Comparison of ENCODE assay signal across 14 mouse cellular contexts in genomic region chr6:72134850-72135515, GRCm38 (mm10). TPM values are rescaled to one million over a fixed set of nuclear protein-coding genes. Genes with fewer than 3 reads are reported as not detected.
DNase-seq lines count a peak whose midpoint lies in the region; ATAC-seq lines count a peak whose summit lies in the region.
"Had no signal": no experiment of that assay in that cellular context is flagged by ENCODE, and none has a peak within 500 bp of the region (broad histone marks: within the 10 kb centered on the region; RNA-seq: fewer than 3 reads in every experiment).

No protein-coding gene starts in this region.

- H3K4me1 ChIP-seq in neural tube, embryonic 14.5 days (ENCODE audit: control insufficient read depth, insufficient read depth, low read length), result no peaks in the 10 kb centered on the region
- peaks cover 8% of the 10 kb centered on the region for H3K4me1 ChIP-seq in neural tube, embryonic 15.5 days
- H3K4me1 ChIP-seq in forebrain, embryonic 15.5 days, result no peaks in the 10 kb centered on the region
- H3K4me1 ChIP-seq: intestine, embryonic 15.5 days had no signal

- H3K27me3 ChIP-seq in neural tube, embryonic 14.5 days (ENCODE audit: control insufficient read depth, insufficient read depth, low read length), result no peaks in the 10 kb centered on the region
- H3K27me3 ChIP-seq in neural tube, embryonic 15.5 days (replicated peaks), result no peaks in the 10 kb centered on the region
- H3K27me3 ChIP-seq in forebrain, embryonic 15.5 days, result no peaks in the 10 kb centered on the region
- H3K27me3 ChIP-seq: embryonic facial prominence, embryonic 12.5 days; intestine, embryonic 15.5 days had no signal

- H3K9me3 ChIP-seq in neural tube, embryonic 14.5 days (ENCODE audit: control insufficient read depth, low read length), result no peaks in the 10 kb centered on the region
- H3K9me3 ChIP-seq in neural tube, embryonic 15.5 days (replicated peaks), result no peaks in the 10 kb centered on the region
- H3K9me3 ChIP-seq in forebrain, embryonic 15.5 days, result no peaks in the 10 kb centered on the region
- H3K9me3 ChIP-seq: embryonic facial prominence, embryonic 12.5 days; intestine, embryonic 15.5 days had no signal

- H3K4me2 ChIP-seq in neural tube, embryonic 14.5 days (ENCODE audit: low read depth, low read length), result no peak overlapping the region
- H3K4me2 ChIP-seq in neural tube, embryonic 15.5 days, result no peak overlapping the region
- no peak overlapping the region for H3K4me2 ChIP-seq in forebrain, embryonic 15.5 days (replicated peaks)
- H3K4me2 ChIP-seq: embryonic facial prominence, embryonic 12.5 days; intestine, embryonic 15.5 days had no signal

- ATAC-seq in frontal cortex, adult (ENCODE audit: low TSS enrichment), result peak; percentile 44
- ATAC-seq in neural tube, embryonic 14.5 days (ENCODE audit: low read depth), result peak; percentile 49; the same call in 1 of the 2 replicates
- no peak for ATAC-seq in neural tube, embryonic 15.5 days (ENCODE audit: low FRiP score)
- ATAC-seq in forebrain, embryonic 15.5 days (replicated peaks), result no peak
- ATAC-seq: intestine, embryonic 15.5 days had no signal

- no peak overlapping the region for H3K4me3 ChIP-seq in neural tube, embryonic 14.5 days (ENCODE audit: low read depth, low read length)
- H3K4me3 ChIP-seq in neural tube, embryonic 15.5 days (replicated peaks), result no peak overlapping the region
- no peak overlapping the region for H3K4me3 ChIP-seq in forebrain, embryonic 15.5 days
- H3K4me3 ChIP-seq: embryonic facial prominence, embryonic 12.5 days; intestine, embryonic 15.5 days; myocyte had no signal

- no peak for DNase-seq in frontal cortex, postnatal 25 days (ENCODE audit: low spot score in 2 of 2)
- DNase-seq in liver, result peak; percentile 68
- no peak for DNase-seq in testis, postnatal 10 days (ENCODE audit: low spot score)
- no peak for DNase-seq in kidney, postnatal 4 days
- DNase-seq: adrenal gland, postnatal 14 days; cerebellum, adult 9-10 months; thymus, postnatal 4 days had no signal

- WGBS in neural tube, embryonic 14.5 days, result 65% methylated on average over 9 of the region's 9 CpGs
- 67% methylated on average over 9 of the region's 9 CpGs for WGBS in neural tube, embryonic 15.5 days
- WGBS in forebrain, embryonic 15.5 days, result 85% methylated on average over 9 of the region's 9 CpGs

- no peaks in the 10 kb centered on the region; the same call in 1 of the 2 replicates for H3K36me3 ChIP-seq in neural tube, embryonic 14.5 days (ENCODE audit: control insufficient read depth, insufficient read depth, low read length)
- H3K36me3 ChIP-seq in neural tube, embryonic 15.5 days, result peaks cover 51% of the 10 kb centered on the region
- H3K36me3 ChIP-seq in forebrain, embryonic 15.5 days, result peaks cover 20% of the 10 kb centered on the region

- H3K9ac ChIP-seq in neural tube, embryonic 14.5 days (replicated peaks; ENCODE audit: low read depth, low read length), result no peak overlapping the region
- no peak overlapping the region for H3K9ac ChIP-seq in neural tube, embryonic 15.5 days (replicated peaks)
- no peak overlapping the region for H3K9ac ChIP-seq in forebrain, embryonic 15.5 days (replicated peaks)
- H3K9ac ChIP-seq: embryonic facial prominence, embryonic 12.5 days; intestine, embryonic 15.5 days had no signal

- no peak overlapping the region for H3K27ac ChIP-seq in neural tube, embryonic 14.5 days (ENCODE audit: low read depth, low read length)
- no peak overlapping the region for H3K27ac ChIP-seq in neural tube, embryonic 15.5 days (replicated peaks)
- no peak overlapping the region for H3K27ac ChIP-seq in forebrain, embryonic 15.5 days (replicated peaks)
- H3K27ac ChIP-seq: embryonic facial prominence, embryonic 12.5 days; intestine, embryonic 15.5 days had no signal

RNA-seq across cellular contexts. Expression of gene St3gal5, which starts 37.6 kb away (rescaled TPM):
- polyA plus RNA-seq in neural tube, embryonic 14.5 days (2014; fragmentation: Nextera tagmentation; extraction: Ambion mirVana), result 77.9 and 78.5 TPM in 2 replicates
- 69.1 and 76.0 TPM in 2 replicates for polyA plus RNA-seq in neural tube, embryonic 15.5 days (2015; fragmentation: Nextera tagmentation; extraction: Ambion mirVana)
- polyA plus RNA-seq in forebrain, embryonic 15.5 days (2015; fragmentation: Nextera tagmentation; extraction: Ambion mirVana), result 49.0 and 50.9 TPM in 2 replicates

Comparison
In these comparisons a context has a peak if more than half of its experiments do, and no peak if none do; other contexts are left out.
1. ATAC-seq: peak in frontal cortex, adult (single experiment) and neural tube, embryonic 14.5 days (single experiment); none in neural tube, embryonic 15.5 days (single experiment) and forebrain, embryonic 15.5 days (single experiment).